ENCODE assay signal across 8 mouse cellular contexts in the genomic region with DNA sequence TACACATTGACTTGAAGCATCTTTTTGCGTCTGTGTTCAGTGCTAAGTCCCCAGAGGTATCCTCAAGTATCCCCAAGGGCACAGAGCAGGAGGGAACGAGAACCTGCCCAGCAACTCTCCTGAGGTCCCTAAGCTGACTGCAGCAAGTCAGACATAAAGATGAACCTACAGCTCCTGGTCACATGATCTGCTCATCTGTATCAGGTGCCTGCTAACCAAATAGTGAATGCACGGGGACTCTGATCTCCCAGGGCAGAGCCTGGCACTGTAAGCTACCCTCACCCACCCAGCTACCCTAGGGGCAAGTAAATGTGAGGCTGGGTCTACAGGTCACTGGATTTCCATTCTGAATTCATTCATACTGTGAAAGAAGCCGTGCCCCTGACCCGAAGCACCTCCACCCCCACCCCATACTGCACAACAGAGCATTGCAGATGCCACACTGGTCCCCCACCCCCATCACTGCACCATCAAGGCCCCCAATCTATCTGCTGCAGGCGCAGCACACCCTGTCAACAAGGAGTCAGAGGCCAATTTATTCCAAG. TPM values are rescaled to one million over a fixed set of nuclear protein-coding genes. Genes with fewer than 3 reads are reported as not detected.
DNase-seq lines count a peak whose midpoint lies in the region; ATAC-seq lines count a peak whose summit lies in the region.
"Had no signal": no experiment of that assay in that cellular context is flagged by ENCODE, and none has a peak within 500 bp of the region (broad histone marks: within the 10 kb centered on the region; RNA-seq: fewer than 3 reads in every experiment).

No protein-coding gene starts in this region.

- no peak for ATAC-seq in lung, embryonic 15.5 days (ENCODE audit: borderline replicate concordance, extremely low read depth, low FRiP score, low TSS enrichment)
- ATAC-seq in forebrain, embryonic 12.5 days (ENCODE audit: low FRiP score) = no peak
- ATAC-seq in limb, embryonic 12.5 days (ENCODE audit: insufficient number of reproducible peaks, insufficient read depth, low FRiP score, low TSS enrichment, low read depth) = no peak
- ATAC-seq in stomach, embryonic 14.5 days (ENCODE audit: insufficient number of reproducible peaks, insufficient read depth, low FRiP score, low read depth) = no peak

- H3K9ac ChIP-seq in lung, embryonic 15.5 days = no peak overlapping the region
- H3K9ac ChIP-seq in forebrain, embryonic 12.5 days = peak overlapping the region; percentile 94
- H3K9ac ChIP-seq in limb, embryonic 12.5 days (replicated peaks) = no peak overlapping the region
- H3K9ac ChIP-seq in stomach, embryonic 14.5 days (replicated peaks; ENCODE audit: low read depth, low read length) = no peak overlapping the region

- no peak overlapping the region for H3K27ac ChIP-seq in lung, embryonic 15.5 days
- peak overlapping the region; percentile 86 for H3K27ac ChIP-seq in forebrain, embryonic 12.5 days
- no peak overlapping the region for H3K27ac ChIP-seq in limb, embryonic 12.5 days
- H3K27ac ChIP-seq in stomach, embryonic 14.5 days (ENCODE audit: low read length) = no peak overlapping the region

- H3K27me3 ChIP-seq in lung, embryonic 15.5 days = peaks cover 72% of the 10 kb centered on the region
- H3K27me3 ChIP-seq in forebrain, embryonic 12.5 days = peaks cover 26% of the 10 kb centered on the region
- H3K27me3 ChIP-seq in limb, embryonic 12.5 days = peaks cover 97% of the 10 kb centered on the region
- peaks cover 33% of the 10 kb centered on the region for H3K27me3 ChIP-seq in stomach, embryonic 14.5 days (ENCODE audit: control insufficient read depth, insufficient read depth, low read length)

- peaks cover 26% of the 10 kb centered on the region for H3K4me1 ChIP-seq in lung, embryonic 15.5 days
- H3K4me1 ChIP-seq in forebrain, embryonic 12.5 days = peaks cover 68% of the 10 kb centered on the region
- H3K4me1 ChIP-seq in limb, embryonic 12.5 days (replicated peaks) = peaks cover 25% of the 10 kb centered on the region
- peaks cover 8% of the 10 kb centered on the region; the same call in 1 of the 2 replicates for H3K4me1 ChIP-seq in stomach, embryonic 14.5 days (ENCODE audit: control insufficient read depth, insufficient read depth, low read length)

- no peaks in the 10 kb centered on the region for H3K9me3 ChIP-seq in lung, embryonic 15.5 days
- H3K9me3 ChIP-seq in forebrain, embryonic 12.5 days = no peaks in the 10 kb centered on the region
- H3K9me3 ChIP-seq in limb, embryonic 12.5 days = no peaks in the 10 kb centered on the region
- no peaks in the 10 kb centered on the region for H3K9me3 ChIP-seq in stomach, embryonic 14.5 days (ENCODE audit: control insufficient read depth, low read depth, low read length)

- H3K36me3 ChIP-seq in lung, embryonic 15.5 days = no peaks in the 10 kb centered on the region
- no peaks in the 10 kb centered on the region for H3K36me3 ChIP-seq in forebrain, embryonic 12.5 days (replicated peaks)
- no peaks in the 10 kb centered on the region for H3K36me3 ChIP-seq in limb, embryonic 12.5 days
- no peaks in the 10 kb centered on the region for H3K36me3 ChIP-seq in stomach, embryonic 14.5 days (ENCODE audit: control insufficient read depth, insufficient read depth, low read length)

- peak overlapping the region; percentile 98 for H3K4me2 ChIP-seq in lung, embryonic 15.5 days
- H3K4me2 ChIP-seq in forebrain, embryonic 12.5 days = peak overlapping the region; percentile 88
- H3K4me2 ChIP-seq in limb, embryonic 12.5 days = peak overlapping the region; percentile 92
- peak overlapping the region; percentile 97 for H3K4me2 ChIP-seq in stomach, embryonic 14.5 days (replicated peaks; ENCODE audit: low read depth, low read length)

- H3K4me3 ChIP-seq in lung, embryonic 15.5 days = peak overlapping the region; percentile 68
- H3K4me3 ChIP-seq in forebrain, embryonic 12.5 days (replicated peaks) = peak overlapping the region; percentile 90
- H3K4me3 ChIP-seq in limb, embryonic 12.5 days (replicated peaks) = peak overlapping the region; percentile 69
- peak overlapping the region; percentile 50 for H3K4me3 ChIP-seq in stomach, embryonic 14.5 days (ENCODE audit: low read depth, low read length)

- DNase-seq in lung, postnatal 36 days = no peak
- DNase-seq in urinary bladder, postnatal 4 days (ENCODE audit: low spot score in 2 of 2) = no peak
- DNase-seq in gastrocnemius, postnatal 25 days = no peak

- WGBS in lung, embryonic 15.5 days = 24% methylated on average over 6 of the region's 6 CpGs
- WGBS in forebrain, embryonic 12.5 days = 22% methylated on average over 6 of the region's 6 CpGs
- WGBS in limb, embryonic 12.5 days = 27% methylated on average over 6 of the region's 6 CpGs
- 39% methylated on average over 6 of the region's 6 CpGs for WGBS in stomach, embryonic 14.5 days

RNA-seq across cellular contexts. Expression of a gene that starts 1.9 kb away (rescaled TPM):
- polyA plus RNA-seq in lung, embryonic 15.5 days (2015; fragmentation: Nextera tagmentation; extraction: Ambion mirVana) = 2.5 and 2.7 TPM in 2 replicates
- polyA plus RNA-seq in forebrain, embryonic 12.5 days (2016; fragmentation: Nextera tagmentation; extraction: Ambion mirVana) = 45.0 and 45.8 TPM in 2 replicates
- polyA plus RNA-seq in limb, embryonic 12.5 days (2016; fragmentation: Nextera tagmentation; extraction: Ambion mirVana) = 0.88 and 1.0 TPM in 2 replicates
- 5.2 and 6.4 TPM in 2 replicates for polyA plus RNA-seq in stomach, embryonic 14.5 days (2014; fragmentation: Nextera tagmentation; extraction: Ambion mirVana)
- 10 to 100 TPM; 16.8 to 46.3 TPM for total RNA-seq in gastrocnemius, postnatal 25 days (2021)

RNA-seq across cellular contexts. Expression of a gene that starts 26.8 kb away (rescaled TPM):
- polyA plus RNA-seq in lung, embryonic 15.5 days (2015; fragmentation: Nextera tagmentation; extraction: Ambion mirVana) = not detected in 2 replicates
- not detected in 2 replicates for polyA plus RNA-seq in forebrain, embryonic 12.5 days (2016; fragmentation: Nextera tagmentation; extraction: Ambion mirVana)
- not detected in 2 replicates for polyA plus RNA-seq in limb, embryonic 12.5 days (2016; fragmentation: Nextera tagmentation; extraction: Ambion mirVana)
- polyA plus RNA-seq in stomach, embryonic 14.5 days (2014; fragmentation: Nextera tagmentation; extraction: Ambion mirVana) = not detected in 2 replicates
- not detected for total RNA-seq in gastrocnemius, postnatal 25 days (2021)
- total RNA-seq: adrenal gland, postnatal 36 days had no signal

RNA-seq across cellular contexts. Expression of a gene that starts 32.9 kb away (rescaled TPM):
- 74.7 and 80.1 TPM in 2 replicates for polyA plus RNA-seq in lung, embryonic 15.5 days (2015; fragmentation: Nextera tagmentation; extraction: Ambion mirVana)
- 46.4 and 46.9 TPM in 2 replicates for polyA plus RNA-seq in forebrain, embryonic 12.5 days (2016; fragmentation: Nextera tagmentation; extraction: Ambion mirVana)
- 62.2 and 64.1 TPM in 2 replicates for polyA plus RNA-seq in limb, embryonic 12.5 days (2016; fragmentation: Nextera tagmentation; extraction: Ambion mirVana)
- 66.8 and 68.2 TPM in 2 replicates for polyA plus RNA-seq in stomach, embryonic 14.5 days (2014; fragmentation: Nextera tagmentation; extraction: Ambion mirVana)
- 10 to 100 TPM; 37.8 to 42.9 TPM for total RNA-seq in gastrocnemius, postnatal 25 days (2021)

RNA-seq across cellular contexts. Expression of a gene that starts 42.1 kb away (rescaled TPM):
- not detected in 2 replicates for polyA plus RNA-seq in lung, embryonic 15.5 days (2015; fragmentation: Nextera tagmentation; extraction: Ambion mirVana)
- not detected in 2 replicates for polyA plus RNA-seq in forebrain, embryonic 12.5 days (2016; fragmentation: Nextera tagmentation; extraction: Ambion mirVana)
- polyA plus RNA-seq in limb, embryonic 12.5 days (2016; fragmentation: Nextera tagmentation; extraction: Ambion mirVana) = not detected in 2 replicates
- polyA plus RNA-seq in stomach, embryonic 14.5 days (2014; fragmentation: Nextera tagmentation; extraction: Ambion mirVana) = not detected in 2 replicates
- total RNA-seq in gastrocnemius, postnatal 25 days (2021) = not detected
- total RNA-seq: adrenal gland, postnatal 36 days had no signal

RNA-seq across cellular contexts. Expression of a gene that starts 50.6 kb away (rescaled TPM):
- polyA plus RNA-seq in lung, embryonic 15.5 days (2015; fragmentation: Nextera tagmentation; extraction: Ambion mirVana) = not detected in 2 replicates
- polyA plus RNA-seq in forebrain, embryonic 12.5 days (2016; fragmentation: Nextera tagmentation; extraction: Ambion mirVana) = not detected in 2 replicates
- not detected in 2 replicates for polyA plus RNA-seq in limb, embryonic 12.5 days (2016; fragmentation: Nextera tagmentation; extraction: Ambion mirVana)
- not detected in 2 replicates for polyA plus RNA-seq in stomach, embryonic 14.5 days (2014; fragmentation: Nextera tagmentation; extraction: Ambion mirVana)
- total RNA-seq in gastrocnemius, postnatal 25 days (2021) = not detected
- total RNA-seq: adrenal gland, postnatal 36 days had no signal
